ENCODE assay signal across 8 mouse cellular contexts in genomic region chr17:46781876-46782275, GRCm38 (mm10). TPM values are rescaled to one million over a fixed set of nuclear protein-coding genes. Genes with fewer than 3 reads are reported as not detected.
DNase-seq lines count a peak whose midpoint lies in the region; ATAC-seq and TF ChIP-seq lines count a peak whose summit lies in the region.

No protein-coding gene starts in this region.

- WGBS in lung, adult 2 months, result 1% methylated on average over 11 of the region's 11 CpGs
- 4% methylated on average over 11 of the region's 11 CpGs for WGBS in embryonic facial prominence, embryonic 13.5 days
- 2% methylated on average over 11 of the region's 11 CpGs for WGBS in kidney, embryonic 16.5 days
- 5% methylated on average over 11 of the region's 11 CpGs for WGBS in neural tube, embryonic 13.5 days

- TF ChIP-seq POLR2A in lung, adult 2 months (IDR thresholded peaks at IDR 0.05; ENCODE audit: borderline replicate concordance, extremely low read depth, low read depth, low read length), result no peak

- DNase-seq in lung, adult 2 months, result no peak
- no peak for DNase-seq in lung, adult 18-20 months
- no peak for DNase-seq in ovary, postnatal 10 days (ENCODE audit: low spot score)
- no peak for DNase-seq in embryo, embryonic 10 days (ENCODE audit: low spot score)
- DNase-seq in frontal cortex, postnatal 14 days (ENCODE audit: low spot score in 2 of 2), result no peak

- H3K9me3 ChIP-seq in embryonic facial prominence, embryonic 13.5 days, result no peaks in the 10 kb centered on the region
- H3K9me3 ChIP-seq in kidney, embryonic 16.5 days (ENCODE audit: low read length), result no peaks in the 10 kb centered on the region
- no peaks in the 10 kb centered on the region for H3K9me3 ChIP-seq in neural tube, embryonic 13.5 days

- H3K4me3 ChIP-seq in lung, adult 2 months (replicated peaks; ENCODE audit: extremely low read depth, low read depth, low read length), result peak overlapping the region; percentile 84
- peak overlapping the region; percentile 72 for H3K4me3 ChIP-seq in embryonic facial prominence, embryonic 13.5 days
- H3K4me3 ChIP-seq in kidney, embryonic 16.5 days (ENCODE audit: low read length), result peak overlapping the region; percentile 75
- H3K4me3 ChIP-seq in neural tube, embryonic 13.5 days, result peak overlapping the region; percentile 72

- peaks cover 2% of the 10 kb centered on the region; the same call in 1 of the 2 replicates for H3K4me1 ChIP-seq in lung, adult 2 months (ENCODE audit: control insufficient read depth, insufficient read depth, low read length)
- peaks cover 5% of the 10 kb centered on the region for H3K4me1 ChIP-seq in embryonic facial prominence, embryonic 13.5 days
- H3K4me1 ChIP-seq in kidney, embryonic 16.5 days (ENCODE audit: insufficient read depth, low read length), result peaks cover 11% of the 10 kb centered on the region
- H3K4me1 ChIP-seq in neural tube, embryonic 13.5 days (replicated peaks), result peaks cover 17% of the 10 kb centered on the region

- no peak for TF ChIP-seq CTCF in lung, adult 2 months (IDR thresholded peaks at IDR 0.05; ENCODE audit: insufficient read depth, low read length)

- peak overlapping the region; percentile 86 for H3K9ac ChIP-seq in embryonic facial prominence, embryonic 13.5 days
- H3K9ac ChIP-seq in kidney, embryonic 16.5 days (replicated peaks; ENCODE audit: low read length), result peak overlapping the region; percentile 84
- H3K9ac ChIP-seq in neural tube, embryonic 13.5 days, result peak overlapping the region; percentile 85

- ATAC-seq in embryonic facial prominence, embryonic 13.5 days (ENCODE audit: insufficient number of reproducible peaks, insufficient read depth, low FRiP score, low TSS enrichment, low read depth), result no peak
- no peak for ATAC-seq in kidney, embryonic 16.5 days (ENCODE audit: low FRiP score, low TSS enrichment)
- ATAC-seq in neural tube, embryonic 13.5 days (ENCODE audit: low read depth), result no peak

- H3K27me3 ChIP-seq in embryonic facial prominence, embryonic 13.5 days, result no peaks in the 10 kb centered on the region
- H3K27me3 ChIP-seq in kidney, embryonic 16.5 days (ENCODE audit: insufficient read depth, low read length), result no peaks in the 10 kb centered on the region
- H3K27me3 ChIP-seq in neural tube, embryonic 13.5 days, result no peaks in the 10 kb centered on the region

- H3K36me3 ChIP-seq in embryonic facial prominence, embryonic 13.5 days, result peaks cover 39% of the 10 kb centered on the region
- peaks cover 39% of the 10 kb centered on the region for H3K36me3 ChIP-seq in kidney, embryonic 16.5 days (ENCODE audit: insufficient read depth, low read length)
- peaks cover 39% of the 10 kb centered on the region for H3K36me3 ChIP-seq in neural tube, embryonic 13.5 days

- H3K27ac ChIP-seq in embryonic facial prominence, embryonic 13.5 days, result peak overlapping the region; percentile 88
- H3K27ac ChIP-seq in kidney, embryonic 16.5 days (ENCODE audit: low read length), result peak overlapping the region; percentile 92
- H3K27ac ChIP-seq in neural tube, embryonic 13.5 days (replicated peaks), result peak overlapping the region; percentile 92

- H3K4me2 ChIP-seq in embryonic facial prominence, embryonic 13.5 days, result peak overlapping the region; percentile 64
- peak overlapping the region; percentile 61 for H3K4me2 ChIP-seq in kidney, embryonic 16.5 days (replicated peaks; ENCODE audit: low read depth, low read length)
- peak overlapping the region; percentile 79 for H3K4me2 ChIP-seq in neural tube, embryonic 13.5 days

RNA-seq across cellular contexts. Expression of gene Rpl7l1, which starts 0.6 kb away (rescaled TPM):
- 14.3 and 21.6 TPM in 2 replicates for polyA plus RNA-seq in lung, adult 2 months (2012; rRNA removed)
- 172 and 178 TPM in 2 replicates for polyA plus RNA-seq in embryonic facial prominence, embryonic 13.5 days (2015; fragmentation: Nextera tagmentation; extraction: Ambion mirVana)
- polyA plus RNA-seq in kidney, embryonic 16.5 days (2015; fragmentation: Nextera tagmentation; extraction: Ambion mirVana), result 165 and 173 TPM in 2 replicates
- 93.4 and 108 TPM in 2 replicates for polyA plus RNA-seq in neural tube, embryonic 13.5 days (2015; fragmentation: Nextera tagmentation; extraction: Ambion mirVana)

RNA-seq across cellular contexts. Expression of gene 2310039H08Rik, which starts 9.4 kb away (rescaled TPM):
- polyA plus RNA-seq in lung, adult 2 months (2012; rRNA removed), result 65.3 and 79.1 TPM in 2 replicates
- 69.8 and 78.6 TPM in 2 replicates for polyA plus RNA-seq in embryonic facial prominence, embryonic 13.5 days (2015; fragmentation: Nextera tagmentation; extraction: Ambion mirVana)
- polyA plus RNA-seq in kidney, embryonic 16.5 days (2015; fragmentation: Nextera tagmentation; extraction: Ambion mirVana), result 76.1 and 89.9 TPM in 2 replicates
- polyA plus RNA-seq in neural tube, embryonic 13.5 days (2015; fragmentation: Nextera tagmentation; extraction: Ambion mirVana), result 47.3 and 56.2 TPM in 2 replicates

RNA-seq across cellular contexts. Expression of gene Ptcra, which starts 18.4 kb away (rescaled TPM):
- not detected in 2 replicates for polyA plus RNA-seq in lung, adult 2 months (2012; rRNA removed)
- polyA plus RNA-seq in embryonic facial prominence, embryonic 13.5 days (2015; fragmentation: Nextera tagmentation; extraction: Ambion mirVana), result 0.53 TPM in 1 of 2 replicates, not detected in the other
- polyA plus RNA-seq in kidney, embryonic 16.5 days (2015; fragmentation: Nextera tagmentation; extraction: Ambion mirVana), result 0.22 and 0.29 TPM in 2 replicates
- 0.39 TPM in 1 of 2 replicates, not detected in the other for polyA plus RNA-seq in neural tube, embryonic 13.5 days (2015; fragmentation: Nextera tagmentation; extraction: Ambion mirVana)

RNA-seq across cellular contexts. Expression of gene Cnpy3, which starts 29.9 kb away (rescaled TPM):
- 54.9 and 59.7 TPM in 2 replicates for polyA plus RNA-seq in lung, adult 2 months (2012; rRNA removed)
- polyA plus RNA-seq in embryonic facial prominence, embryonic 13.5 days (2015; fragmentation: Nextera tagmentation; extraction: Ambion mirVana), result 65.5 and 67.0 TPM in 2 replicates
- 85.9 and 94.5 TPM in 2 replicates for polyA plus RNA-seq in kidney, embryonic 16.5 days (2015; fragmentation: Nextera tagmentation; extraction: Ambion mirVana)
- 60.9 and 63.4 TPM in 2 replicates for polyA plus RNA-seq in neural tube, embryonic 13.5 days (2015; fragmentation: Nextera tagmentation; extraction: Ambion mirVana)

RNA-seq across cellular contexts. Expression of gene Gnmt, which starts 52.9 kb away (rescaled TPM):
- 13.4 and 14.1 TPM in 2 replicates for polyA plus RNA-seq in lung, adult 2 months (2012; rRNA removed)
- polyA plus RNA-seq in embryonic facial prominence, embryonic 13.5 days (2015; fragmentation: Nextera tagmentation; extraction: Ambion mirVana), result 0.34 and 1.8 TPM in 2 replicates
- polyA plus RNA-seq in kidney, embryonic 16.5 days (2015; fragmentation: Nextera tagmentation; extraction: Ambion mirVana), result 2.4 and 2.7 TPM in 2 replicates
- 1.1 and 1.8 TPM in 2 replicates for polyA plus RNA-seq in neural tube, embryonic 13.5 days (2015; fragmentation: Nextera tagmentation; extraction: Ambion mirVana)
